Mouse (Mus musculus) megakaryocyte-erythroid progenitor cell, adult 5-6 weeks (primary cell): ENCODE results near the gene Fntb. TPM values are rescaled to one million over a fixed set of nuclear protein-coding genes. Genes with fewer than 3 reads are reported as not detected.
A peak's percentile ranks its signal among the peaks of the same experiment; 100 is the strongest.

Experiments used
- ATAC-seq: replicated peaks from 2 replicates; pipeline ENCODE4 v1.8.0; 2016; ENCODE audit warnings: mild to moderate bottlenecking, inconsistent platforms; ENCODE audit not compliant: severe bottlenecking, poor library complexity, low FRiP score, low TSS enrichment
- total RNA-seq, 2 experiments: library from RNA; stranded (forward) in 1 of 2; stranded (reverse) in 1 of 2; fragments of 200-1000, 215-1000 nt in 1 of 2; fragments of >200 nt in 1 of 2; fragmentation: Nextera tagmentation in 1 of 2; gene quantifications; 2 replicates each; pipeline ENCODE4 v1.2.3; 2014 to 2017

Fntb gene
- total RNA-seq, 2 experiments from 2014 or later, result 15.4 to 31.1 TPM

GRCm38 (mm10) chr12:76790446-76791084 is 25.2 kb downstream of the Fntb start:
- ATAC-seq, result peak; percentile 72

DNA sequence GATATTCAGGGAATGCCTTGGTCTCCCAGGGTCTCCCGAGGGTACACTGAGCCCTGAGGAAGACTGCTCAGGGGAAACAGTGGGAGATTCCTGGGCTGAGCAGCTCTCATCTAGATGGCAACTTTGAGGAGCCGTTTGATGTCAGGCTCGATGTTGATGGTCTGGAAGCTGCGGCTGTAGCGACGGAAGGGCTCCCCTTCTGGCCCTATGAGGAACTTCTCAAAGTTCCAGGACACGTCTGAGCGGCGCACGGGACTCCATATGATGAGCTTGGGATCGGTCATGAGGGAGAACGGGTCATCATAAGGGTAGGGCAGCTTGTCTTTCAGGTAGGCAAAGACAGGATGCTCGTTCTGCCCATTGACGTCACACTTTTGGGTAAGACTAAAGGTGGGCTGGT is 27.2 kb downstream of the Fntb start:
- ATAC-seq, result peak; percentile 54; the same call in 1 of the 2 replicates

DNA sequence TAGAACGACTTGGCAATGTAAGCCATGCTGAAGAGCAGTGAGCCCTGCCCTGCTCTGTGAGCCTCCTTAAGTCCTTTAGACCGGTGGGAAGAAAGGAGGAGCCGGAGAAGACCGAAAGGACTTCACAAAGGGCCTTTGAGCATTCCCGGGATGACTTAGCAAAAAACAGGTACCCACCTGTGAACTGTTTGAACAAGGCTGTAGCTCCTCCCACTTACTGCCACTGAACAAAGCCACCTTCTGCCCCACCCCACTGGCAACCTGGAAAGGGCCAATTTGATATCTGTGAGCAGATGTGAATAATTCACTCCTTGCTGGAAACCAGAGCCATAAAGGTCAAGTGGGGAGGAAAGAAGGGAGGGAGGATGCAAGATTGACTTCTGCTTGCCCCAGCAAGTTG is 30.0 kb downstream of the Fntb start, which contains the start of gene Gpx2:
Gpx2 (minus strand) TSS at position 205 of the 400 bp plus-strand sequence.
- no peak for ATAC-seq

DNA sequence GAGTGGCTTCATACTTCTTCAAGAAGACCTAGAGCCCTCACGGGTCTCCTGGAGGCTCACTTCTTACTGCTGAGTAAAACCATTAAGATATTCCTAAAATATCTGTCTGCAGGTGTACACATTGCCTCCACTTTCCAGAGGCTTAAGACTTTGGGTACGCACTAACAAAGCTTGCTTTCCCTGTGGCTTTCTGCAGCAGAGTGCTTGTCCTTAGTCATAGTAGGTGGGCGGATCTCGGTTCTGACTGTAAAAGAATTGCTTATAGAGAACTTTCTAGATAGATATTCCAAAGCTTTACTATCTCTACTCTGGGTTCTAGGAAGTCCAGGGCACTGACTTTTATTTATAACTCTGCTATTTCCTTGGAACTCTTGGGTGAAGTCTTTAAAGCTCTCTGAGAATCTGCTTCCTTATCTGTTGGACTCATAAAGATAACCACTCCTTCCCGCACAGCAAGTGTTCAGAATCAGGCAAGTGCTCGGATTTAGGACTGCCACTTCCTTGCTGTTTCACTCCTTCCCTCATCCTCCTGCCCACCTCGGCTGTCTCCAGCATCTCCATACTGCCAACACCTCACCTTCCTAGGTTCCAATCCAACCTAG is 31.6 kb downstream of the Fntb start:
- no peak for ATAC-seq

DNA sequence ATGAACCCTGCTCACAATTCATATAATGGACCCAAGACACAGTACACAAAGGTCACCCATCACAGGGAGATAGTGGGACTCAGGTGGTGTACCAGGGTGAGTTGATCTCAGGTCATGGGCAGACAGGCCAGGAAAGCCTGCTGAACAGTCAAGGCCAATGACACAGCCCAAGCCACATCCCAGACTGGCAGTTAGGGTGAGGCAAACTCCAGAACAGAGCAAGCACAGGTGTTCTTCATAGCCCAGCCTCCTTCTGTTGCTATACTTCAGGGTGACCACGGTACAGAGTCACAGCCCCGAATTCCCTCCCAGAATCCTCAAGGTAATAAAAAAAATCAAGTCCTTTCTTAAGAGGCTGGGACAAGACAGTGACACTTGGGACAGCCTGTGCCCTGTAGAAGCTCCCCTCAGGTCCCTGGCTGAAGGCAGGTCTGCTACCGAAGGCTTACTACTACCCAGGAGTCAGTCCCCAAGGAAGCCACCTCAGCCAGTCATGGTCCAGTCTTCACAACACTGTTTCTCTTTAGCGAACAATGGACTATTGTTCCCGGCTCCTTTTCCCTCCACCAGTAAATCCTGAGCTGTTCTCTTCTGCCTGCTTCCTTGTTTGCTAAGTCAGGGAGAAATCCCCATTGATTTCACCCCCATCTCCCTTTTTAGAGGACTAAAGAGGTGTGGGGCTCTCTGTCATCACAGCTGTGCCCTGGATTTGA is 32.8 kb downstream of the Fntb start:
- no peak for ATAC-seq

DNA sequence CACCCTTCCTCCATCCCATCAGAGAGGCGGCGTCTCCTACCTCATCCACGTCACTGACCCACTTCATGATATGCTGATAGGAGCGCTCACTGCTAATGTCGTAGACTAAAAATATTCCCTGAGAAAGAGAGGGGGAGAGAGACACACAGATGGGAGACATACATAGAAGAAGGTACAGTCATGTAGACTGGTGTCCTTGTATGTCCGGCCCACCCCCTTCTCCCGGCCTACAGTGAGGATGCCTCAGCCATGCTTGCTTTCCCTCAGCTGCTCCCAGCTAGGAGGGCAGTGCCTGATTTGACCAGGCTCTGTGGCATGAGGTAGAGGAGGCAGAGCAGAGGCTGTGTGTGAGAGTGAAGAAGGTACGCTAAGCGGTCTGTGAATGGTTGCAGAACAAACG is 37.6 kb downstream of the Fntb start:
- ATAC-seq, result no peak

DNA sequence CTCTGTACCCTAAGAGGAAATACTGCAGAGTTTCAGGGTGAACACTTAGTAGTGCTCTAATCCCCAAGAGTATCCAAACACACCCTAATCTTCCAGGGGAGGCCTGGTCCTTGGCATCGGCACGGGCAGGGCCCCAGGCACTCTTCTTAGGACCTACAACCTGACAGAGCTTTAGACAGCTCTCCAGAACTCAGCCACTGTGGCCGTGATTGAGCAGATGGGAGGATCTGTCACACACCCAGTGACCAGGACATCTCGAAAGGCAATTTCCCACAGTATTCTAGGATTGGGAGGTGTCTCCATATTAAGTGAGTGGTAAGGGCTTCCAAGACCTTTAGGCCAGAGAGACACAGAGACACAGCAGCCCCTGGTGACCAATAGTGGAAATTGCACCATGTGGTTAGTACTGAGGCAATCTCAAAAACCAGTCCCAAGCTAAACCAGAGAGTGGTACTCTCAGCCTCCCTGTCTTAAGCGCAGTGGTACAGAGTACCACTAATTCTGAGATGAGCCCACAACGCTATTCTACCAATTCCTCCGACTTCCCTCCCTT is 38.4 kb downstream of the Fntb start:
- ATAC-seq, result peak; percentile 85

DNA sequence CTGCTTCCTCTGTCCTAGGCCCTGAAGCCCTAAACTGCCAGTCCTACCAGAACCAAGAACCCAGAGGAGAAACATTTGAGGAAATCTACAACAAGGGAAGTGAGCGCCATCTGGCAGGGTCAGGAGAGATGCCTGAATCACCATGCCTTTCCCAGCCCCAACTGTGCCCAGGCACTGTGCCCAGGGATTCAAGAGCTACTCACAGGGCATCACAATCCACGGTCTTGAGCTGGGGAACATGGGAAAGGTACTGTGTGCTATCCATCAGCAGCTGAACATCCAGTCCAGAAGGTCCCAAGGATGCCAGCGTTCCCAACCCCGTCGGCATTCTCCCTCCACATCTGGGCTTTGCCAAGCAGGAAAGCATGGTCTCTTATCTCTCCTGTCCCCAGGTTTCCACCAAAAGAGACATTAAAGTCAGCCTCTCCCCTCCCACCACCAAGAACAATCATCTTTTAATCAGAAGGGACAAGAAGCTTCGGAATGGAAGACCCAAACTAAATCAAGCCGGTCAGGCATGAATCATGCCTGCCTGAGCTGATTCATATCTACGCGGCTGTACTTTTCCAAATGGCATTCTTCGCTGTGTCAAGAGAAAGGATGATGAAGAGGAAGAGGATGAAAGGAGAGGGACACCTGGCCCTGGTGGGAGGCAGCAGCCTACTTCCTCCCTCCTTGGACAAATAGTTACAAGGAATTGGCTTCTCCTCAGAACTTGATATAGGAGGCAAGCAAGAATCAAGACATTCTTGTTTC is 39.8 kb downstream of the Fntb start:
- no peak for ATAC-seq

GRCm38 (mm10) chr12:76807796-76808195 is 42.4 kb downstream of the Fntb start:
- ATAC-seq, result no peak

- no peak for ATAC-seq
Observed at GRCm38 (mm10) chr12:76810491-76810890, 45.1 kb downstream of the Fntb start.

DNA sequence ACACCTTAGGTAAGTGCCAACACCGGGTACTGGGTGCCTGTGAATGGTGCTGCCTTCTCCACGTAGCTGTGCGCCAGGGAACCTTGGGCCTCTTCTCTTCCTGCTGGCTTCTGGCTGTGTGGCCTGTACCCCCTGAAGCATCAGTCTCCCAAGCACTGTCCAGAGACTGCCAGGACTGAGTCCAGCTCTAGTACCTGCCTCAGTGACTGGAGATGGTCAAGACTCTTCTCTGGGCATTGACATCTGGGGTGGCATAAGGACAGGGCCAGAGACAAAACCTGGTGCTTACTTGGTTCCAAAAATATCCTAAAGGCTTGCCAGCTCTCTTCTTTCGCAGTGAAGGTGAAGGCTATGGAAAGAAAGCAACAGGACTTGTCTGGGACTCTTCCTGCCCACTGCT is 45.6 kb downstream of the Fntb start:
- no peak for ATAC-seq

- ATAC-seq, result no peak
Observed at GRCm38 (mm10) chr12:76813543-76813942, 48.2 kb downstream of the Fntb start.

DNA sequence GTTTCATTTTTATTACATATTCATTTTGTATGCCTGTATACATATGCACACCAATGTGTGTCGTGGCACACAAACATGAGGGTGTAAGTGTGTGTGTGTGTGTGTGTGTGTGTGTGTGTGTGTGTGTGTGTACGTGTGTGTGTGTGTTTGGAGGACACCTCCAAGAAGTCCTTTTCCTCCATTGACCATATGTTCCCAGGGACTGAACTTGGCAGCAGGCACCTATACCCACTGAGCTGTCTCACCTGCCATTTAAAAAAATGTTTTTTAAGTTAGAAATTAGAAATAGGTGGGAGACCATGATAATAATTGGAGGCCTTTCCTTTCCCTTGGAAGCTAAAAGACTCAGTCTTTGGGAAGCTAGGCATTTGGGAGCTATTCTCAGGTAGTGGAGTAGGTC is 48.7 kb downstream of the Fntb start:
- no peak for ATAC-seq

GRCm38 (mm10) chr12:76816720-76817119 is 51.3 kb downstream of the Fntb start:
- no peak for ATAC-seq

- no peak for ATAC-seq
Observed at GRCm38 (mm10) chr12:76817176-76817575, 51.8 kb downstream of the Fntb start.

DNA sequence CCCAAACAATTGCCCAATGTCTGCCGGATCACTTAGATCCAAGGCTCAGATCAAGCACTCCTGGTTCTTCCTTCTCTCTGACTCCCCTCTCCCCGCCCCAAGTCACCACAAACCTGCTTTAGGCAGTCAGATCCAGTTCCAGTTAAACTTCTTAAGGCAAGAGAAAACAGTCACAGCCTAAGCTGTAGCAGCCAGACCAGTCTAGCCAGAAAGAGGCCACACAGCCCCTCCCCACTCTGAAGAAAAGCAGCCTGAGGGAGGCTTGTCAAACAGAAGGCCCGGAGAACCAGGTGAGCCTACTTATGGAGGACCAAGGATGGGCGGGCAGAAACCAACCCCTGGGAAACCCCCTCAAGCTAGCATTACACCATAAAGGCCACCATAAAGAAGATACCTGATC is 52.7 kb downstream of the Fntb start:
- no peak for ATAC-seq

- ATAC-seq, result no peak
Observed at GRCm38 (mm10) chr12:76818908-76819307, 53.5 kb downstream of the Fntb start.

DNA sequence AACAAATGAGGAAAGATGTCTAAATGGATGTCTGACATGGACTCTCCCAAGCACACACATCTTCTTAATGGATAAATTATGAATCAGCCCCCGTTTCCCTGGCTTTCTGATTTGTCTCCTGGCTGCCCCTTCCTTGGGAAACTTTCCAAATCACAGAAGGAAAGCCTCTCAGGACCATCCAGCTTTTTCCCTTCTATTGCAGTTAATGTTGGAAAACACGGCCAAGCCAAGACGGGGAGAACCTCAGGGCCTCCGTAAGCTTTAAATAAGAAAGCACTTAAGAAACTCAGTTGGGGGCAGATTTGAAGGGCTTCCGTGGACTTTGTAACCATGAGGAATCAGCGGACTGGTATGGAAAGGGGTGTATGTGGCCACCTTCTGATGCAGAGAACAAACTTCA is 54.4 kb downstream of the Fntb start:
- ATAC-seq, result no peak

DNA sequence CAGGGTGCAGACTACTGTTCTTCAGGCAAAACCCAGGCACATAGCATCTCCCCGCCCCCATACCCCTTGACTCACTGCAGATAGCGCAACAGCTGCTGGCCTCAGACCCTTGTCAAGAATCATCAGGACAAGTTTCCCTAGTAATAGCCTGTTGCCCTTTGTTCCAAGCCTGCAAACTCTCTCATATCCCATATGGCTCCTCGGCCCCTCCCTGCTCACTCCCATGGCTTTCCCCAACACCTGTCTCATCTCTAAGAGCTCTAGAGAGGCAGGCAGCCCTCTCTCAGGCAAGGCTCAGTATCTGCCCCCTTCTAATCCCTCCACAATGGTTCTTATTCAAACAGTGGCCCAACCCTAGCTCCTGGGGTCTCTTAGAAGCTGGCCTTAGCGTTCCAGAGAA is 55.2 kb downstream of the Fntb start:
- ATAC-seq, result no peak
